Mouse (Mus musculus): Measurements from ENCODE around the gene Desi2. TPM values are rescaled to one million over a fixed set of nuclear protein-coding genes. Genes with fewer than 3 reads are reported as not detected.
A peak's percentile ranks its signal among the peaks of the same experiment; 100 is the strongest.
"Not testable (repeated sequence)": the region's sequence is repeated elsewhere in the genome, so short reads cannot be mapped to it uniquely, and the experiment has no call there.

Gene Desi2
- total RNA-seq, 2 experiments from 2014 or later: 20.5 to 24.7 TPM

GRCm38 (mm10) chr1:178254598-178254997, 67.4 kb downstream of the Desi2 start:
- intact Hi-C loops (cut with DNase I; ENCODE audit: low total_unique reads): no loop called here

GRCm38 (mm10) chr1:178256351-178256750, 69.1 kb downstream of the Desi2 start:
- intact Hi-C loops (cut with DNase I; ENCODE audit: low total_unique reads): no loop called here
- no peak for DNase-seq

More at GRCm38 (mm10) chr1:178254598-178254997, 67.4 kb downstream of the Desi2 start:
- no peak for DNase-seq

GRCm38 (mm10) chr1:178258821-178259220, 71.6 kb downstream of the Desi2 start:
- DNase-seq: no peak
- intact Hi-C loops (cut with DNase I; ENCODE audit: low total_unique reads): no loop called here

GRCm38 (mm10) chr1:178265381-178265780, 78.2 kb downstream of the Desi2 start:
- intact Hi-C loops (cut with DNase I; ENCODE audit: low total_unique reads); DNase-seq: not testable (repeated sequence)

GRCm38 (mm10) chr1:178270635-178271034, 83.4 kb downstream of the Desi2 start:
- intact Hi-C loops (cut with DNase I; ENCODE audit: low total_unique reads): no loop called here

GRCm38 (mm10) chr1:178275174-178275730, 88.0 kb downstream of the Desi2 start:
- intact Hi-C loops (cut with DNase I; ENCODE audit: low total_unique reads): no loop called here

More at GRCm38 (mm10) chr1:178270635-178271034, 83.4 kb downstream of the Desi2 start:
- DNase-seq: no peak

GRCm38 (mm10) chr1:178275738-178276053, 88.5 kb downstream of the Desi2 start:
- intact Hi-C loops (cut with DNase I; ENCODE audit: low total_unique reads): no loop called here
- no peak for DNase-seq

More at GRCm38 (mm10) chr1:178275174-178275730, 88.0 kb downstream of the Desi2 start:
- DNase-seq: no peak

- intact Hi-C loops (cut with DNase I; ENCODE audit: low total_unique reads): no loop called here
- DNase-seq: peak; percentile 75
Observed at GRCm38 (mm10) chr1:178276054-178276911, 89.1 kb downstream of the Desi2 start.

- DNase-seq; intact Hi-C loops (cut with DNase I; ENCODE audit: low total_unique reads): not testable (repeated sequence)
Observed at GRCm38 (mm10) chr1:178283314-178283713, 96.1 kb downstream of the Desi2 start.

GRCm38 (mm10) chr1:178283946-178284720, 96.9 kb downstream of the Desi2 start:
- DNase-seq: no peak
- intact Hi-C loops (cut with DNase I; ENCODE audit: low total_unique reads): no loop called here

GRCm38 (mm10) chr1:178287601-178288176, 100.5 kb downstream of the Desi2 start:
- intact Hi-C loops (cut with DNase I; ENCODE audit: low total_unique reads): no loop called here
- no peak for DNase-seq

- intact Hi-C loops (cut with DNase I; ENCODE audit: low total_unique reads): no loop called here
- no peak for DNase-seq
Observed at GRCm38 (mm10) chr1:178291716-178292115, 104.5 kb downstream of the Desi2 start.

GRCm38 (mm10) chr1:178294051-178294450, 106.8 kb downstream of the Desi2 start:
- no peak for DNase-seq
- intact Hi-C loops (cut with DNase I; ENCODE audit: low total_unique reads): no loop called here

GRCm38 (mm10) chr1:178301261-178301660, 114.0 kb downstream of the Desi2 start:
- DNase-seq; intact Hi-C loops (cut with DNase I; ENCODE audit: low total_unique reads): not testable (repeated sequence)

- peak; percentile 77 for DNase-seq
- intact Hi-C loops (cut with DNase I; ENCODE audit: low total_unique reads): loop anchor here (2.0 kb wide), 1 partner anchor 159 kb away; no protein-coding TSS in a partner anchor
Observed at GRCm38 (mm10) chr1:178303425-178303824, 116.2 kb downstream of the Desi2 start.

Other genes starting within 250 kb of the Desi2 start
- under 1 TPM in 1 of 2 experiments, not detected in 1; 0.16 TPM for gene Catspere2, start 204.0 kb upstream of the Desi2 start, total RNA-seq (2021)
- gene Cox20, start 131.7 kb downstream of the Desi2 start, total RNA-seq (2021): 10 to 100 TPM; 25.1 to 30.8 TPM
- 100 to 1,000 TPM; 143 to 145 TPM for gene Hnrnpu, start 150.4 kb downstream of the Desi2 start, total RNA-seq (2021)
- gene Efcab2, start 218.7 kb downstream of the Desi2 start, total RNA-seq (2021): 1 to 10 TPM; 6.2 to 8.4 TPM